Mouse (Mus musculus) liver, postnatal 0 days (tissue): ENCODE data around the gene Cpne5. TPM values are rescaled to one million over a fixed set of nuclear protein-coding genes. Genes with fewer than 3 reads are reported as not detected.
"Not testable (repeated sequence)": the region's sequence is repeated elsewhere in the genome, so short reads cannot be mapped to it uniquely, and the experiment has no call there.

Experiments
- ATAC-seq: fragments of 200-750 bp; cut with Nextera tagmentation; 2 replicates; pipeline ENCODE4 v1.8.0; 2017; ENCODE audit warnings: mild to moderate bottlenecking, moderate library complexity
- DNase-seq: peaks from one replicate; pipeline ENCODE4 v3.0.0-alpha.2; 2016
- H3K27ac ChIP-seq: fragments of 300-500 bp; sonication (generic); 2 replicates; pipeline ENCODE4 v1.5.1; 2014; ENCODE audit warnings: antibody characterized with exemption, moderate library complexity, mild to moderate bottlenecking, low read depth
- H3K27me3 ChIP-seq: fragments of 300-500 bp; sonication (generic); 2 replicates; pipeline ENCODE4 v1.6.1; 2014; ENCODE audit warnings: low read length, control low read depth, mixed read lengths; ENCODE audit not compliant: insufficient read depth
- H3K36me3 ChIP-seq: fragments of 300-500 bp; sonication (generic); replicated peaks from 2 replicates; pipeline ENCODE4 v1.6.1; 2014; ENCODE audit warnings: mild to moderate bottlenecking, control low read depth, low read length, moderate library complexity, mixed read lengths; ENCODE audit not compliant: insufficient read depth
- H3K4me1 ChIP-seq: fragments of 300-500 bp; sonication (generic); 2 replicates; pipeline ENCODE4 v1.6.1; 2014; ENCODE audit warnings: antibody characterized with exemption, mild to moderate bottlenecking, control low read depth; ENCODE audit not compliant: insufficient read depth
- H3K4me2 ChIP-seq: fragments of 300-500 bp; sonication (generic); 2 replicates; pipeline ENCODE4 v1.6.1; 2014; ENCODE audit warnings: low read depth, mild to moderate bottlenecking, low read length, moderate library complexity, mixed read lengths
- H3K4me3 ChIP-seq: fragments of 300-500 bp; sonication (generic); 2 replicates; pipeline ENCODE4 v1.5.1; 2014; ENCODE audit warnings: low read depth, low read length
- H3K9ac ChIP-seq: fragments of 300-500 bp; sonication (generic); replicated peaks from 2 replicates; pipeline ENCODE4 v1.6.1; 2014; ENCODE audit warnings: mild to moderate bottlenecking, moderate library complexity
- H3K9me3 ChIP-seq: fragments of 300-500 bp; sonication (generic); 2 replicates; pipeline ENCODE4 v1.6.1; 2016; ENCODE audit warnings: mild to moderate bottlenecking, control low read depth, low read length, mixed read lengths
- CTCF ChIP-seq: sonication (generic); IDR thresholded peaks from 2 replicates; pipeline ENCODE4 v1.5.1; 2016; ENCODE audit warnings: antibody characterized with exemption, low read depth
- EP300 ChIP-seq: IDR thresholded peaks from 2 replicates; pipeline ENCODE4 v1.6.1; 2016; ENCODE audit warnings: antibody characterized with exemption, low read depth, mild to moderate bottlenecking
- WGBS: fragments of 180-500 bp; shearing (Covaris S2); extraction: QIAGEN DNeasy Blood & Tissue Kit; methylation state at CpG from one replicate; pipeline ENCODE4 v1.1.7; 2014; ENCODE audit not compliant: insufficient replicate concordance; 5-methylcytosine and 5-hydroxymethylcytosine counted together
- polyA plus RNA-seq: library from polyadenylated mRNA; unstranded; fragments of >200 nt; fragmentation: Nextera tagmentation; extraction: Ambion mirVana; gene quantifications from 2 replicates; pipeline ENCODE4 v1.2.1, GENCODE M21; 2015

Gene Cpne5
- polyA plus RNA-seq, 1 experiment from 2014 or later = 0.46 TPM

DNA sequence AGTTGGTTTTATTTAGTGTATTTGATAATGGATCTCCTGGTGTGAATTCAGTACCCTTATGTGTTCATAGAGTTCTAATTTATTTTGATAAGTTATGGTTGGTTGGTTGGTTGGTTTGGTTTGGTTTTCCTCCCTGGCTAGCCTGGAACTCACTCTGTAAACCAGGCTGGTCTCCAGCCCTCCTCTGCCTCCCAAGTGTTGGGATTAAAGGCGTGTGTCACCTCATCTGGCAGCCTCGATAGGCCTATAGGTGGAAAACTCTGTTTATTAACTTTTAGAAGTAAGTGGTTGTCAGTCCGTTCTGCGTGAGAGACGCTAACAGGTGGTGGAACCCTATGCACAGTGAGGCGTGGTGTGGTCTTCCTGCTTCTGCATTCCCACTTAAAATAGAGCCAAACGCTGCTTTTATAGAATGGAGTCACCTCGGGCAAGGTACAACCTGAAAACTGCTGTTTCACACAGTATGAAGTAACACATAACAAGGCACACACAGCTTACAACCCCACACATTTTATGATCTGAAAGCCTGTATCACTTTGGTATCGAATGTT, 32.3 kb upstream of the Cpne5 start:
- Histone ChIP-seq H3K4me3 (peak overlapping the region; percentile 81), H3K9ac (no peak overlapping the region), H3K36me3 (no peaks in the 10 kb centered on the region), H3K4me2 (peak overlapping the region; percentile 88), H3K27me3 (no peaks in the 10 kb centered on the region), H3K27ac (peak overlapping the region; percentile 92), H3K9me3 (no peaks in the 10 kb centered on the region), H3K4me1 (peaks cover 23% of the 10 kb centered on the region)
- 75% methylated on average over 9 of the region's 9 CpGs for WGBS
- ATAC-seq = no peak
- DNase-seq = no peak
- TF ChIP-seq CTCF (no peak), EP300 (no peak)

GRCm38 (mm10) chr17:29269349-29269706, 31.4 kb upstream of the Cpne5 start:
- peak overlapping the region; percentile 88 for H3K4me2 ChIP-seq
- DNase-seq = no peak
- ATAC-seq = no peak
- no peaks in the 10 kb centered on the region for H3K36me3 ChIP-seq
- H3K9me3 ChIP-seq = no peaks in the 10 kb centered on the region
- H3K4me3 ChIP-seq = peak overlapping the region; percentile 81
- peak overlapping the region; percentile 92 for H3K27ac ChIP-seq
- WGBS = 11% methylated on average over 10 of the region's 10 CpGs
- peaks cover 29% of the 10 kb centered on the region for H3K4me1 ChIP-seq
- H3K27me3 ChIP-seq = no peaks in the 10 kb centered on the region
- TF ChIP-seq EP300 (no peak), CTCF (no peak)
- H3K9ac ChIP-seq = peak overlapping the region; percentile 86

GRCm38 (mm10) chr17:29268682-29269348, 30.8 kb upstream of the Cpne5 start, which contains the start of gene BC004004:
Gene BC004004, plus strand, starts transcription at chr17:29268788.
- Histone ChIP-seq H3K9ac (peak within 1 kb of the TSS; percentile 86), H3K4me2 (peak within 1 kb of the TSS; percentile 88), H3K36me3 (no peaks in the 10 kb centered on the region), H3K4me3 (peak within 1 kb of the TSS; percentile 81), H3K27me3 (no peaks in the 10 kb centered on the region), H3K27ac (peak within 1 kb of the TSS; percentile 92), H3K4me1 (peaks cover 31% of the 10 kb centered on the region), H3K9me3 (no peaks in the 10 kb centered on the region)
- under 1% methylated on average over 53 of the region's 63 CpGs for WGBS
- DNase-seq (peak; percentile 96), ATAC-seq (peak; percentile 89)
- TF ChIP-seq CTCF (peak; percentile 78), EP300 (peak; percentile 85)

DNA sequence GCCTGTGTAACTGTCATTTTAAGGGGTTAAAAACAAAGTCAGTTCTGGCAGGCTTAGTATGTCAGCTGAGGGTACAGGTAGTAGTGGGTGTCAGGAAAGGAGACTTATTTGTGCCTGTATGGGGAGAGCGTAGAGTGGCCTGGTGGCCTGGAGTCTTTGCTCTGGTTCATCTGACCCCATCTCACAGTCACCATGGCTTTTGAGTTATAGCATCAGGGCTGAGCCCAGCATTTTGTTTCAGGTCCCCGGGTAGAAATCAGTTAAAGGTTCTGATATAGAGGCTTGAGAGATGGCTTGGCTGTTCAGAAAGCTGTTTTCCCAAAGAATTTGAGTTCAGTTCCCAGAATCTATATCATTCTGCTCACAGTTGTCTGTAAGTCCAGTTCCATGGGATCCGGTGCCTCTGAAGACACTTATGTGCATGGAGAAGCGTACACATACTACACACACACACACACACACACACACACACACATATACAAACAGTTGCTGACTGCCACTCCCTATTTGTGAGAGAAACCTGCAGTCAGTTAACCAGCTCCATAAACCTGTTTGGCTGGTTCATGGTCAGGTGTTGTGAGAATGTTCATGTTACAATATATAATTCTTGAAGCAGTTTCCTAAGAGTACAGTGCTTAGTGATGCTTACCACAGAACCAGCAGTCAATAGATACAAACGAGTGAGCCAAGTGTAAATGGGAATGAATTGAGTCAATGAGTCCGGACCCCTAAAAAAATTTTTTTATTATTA, 30.1 kb upstream of the Cpne5 start:
- DNase-seq = no peak
- peaks cover 31% of the 10 kb centered on the region for H3K4me1 ChIP-seq
- 0 out of 2 replicates have a peak, but pooled peaks have one; percentile 0 for ATAC-seq

DNA sequence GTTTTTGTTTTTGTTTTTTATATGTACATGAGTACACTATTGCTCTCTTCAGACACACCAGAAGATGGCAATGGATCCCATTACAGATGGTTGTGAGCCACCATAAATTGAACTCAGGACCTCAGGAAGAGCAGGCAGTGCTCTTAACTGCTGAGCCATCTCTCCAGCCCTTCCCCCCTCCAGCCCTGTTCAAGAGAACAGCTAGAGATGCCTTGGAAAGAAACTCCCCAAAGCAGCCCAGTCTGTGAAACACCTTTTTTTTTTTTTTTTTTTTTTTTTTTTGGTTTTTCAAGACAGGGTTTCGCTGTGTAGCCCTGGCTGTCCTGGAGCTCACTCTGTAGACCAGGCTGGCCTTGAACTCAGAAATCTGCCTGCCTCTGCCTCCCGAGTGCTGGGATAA, 29.1 kb upstream of the Cpne5 start:
- H3K4me3 ChIP-seq, H3K27ac ChIP-seq, H3K9ac ChIP-seq, H3K36me3 ChIP-seq, ATAC-seq, H3K9me3 ChIP-seq, DNase-seq, H3K4me2 ChIP-seq, H3K27me3 ChIP-seq: not testable (repeated sequence)
- peaks cover 38% of the 10 kb centered on the region for H3K4me1 ChIP-seq
- WGBS = 96% methylated on average over 2 of the region's 2 CpGs

More for the DNA sequence above, 30.1 kb upstream of the Cpne5 start:
- Histone ChIP-seq H3K4me2 (peak overlapping the region; percentile 88), H3K9me3 (no peaks in the 10 kb centered on the region), H3K4me3 (peak overlapping the region; percentile 81), H3K36me3 (no peaks in the 10 kb centered on the region), H3K27ac (peak overlapping the region; percentile 92), H3K27me3 (no peaks in the 10 kb centered on the region), H3K9ac (peak overlapping the region; percentile 86; the same call in 1 of the 2 replicates)
- WGBS = 57% methylated on average over 6 of the region's 6 CpGs
- TF ChIP-seq CTCF (no peak), EP300 (no peak)

- 44% methylated on average over 5 of the region's 5 CpGs for WGBS
- peak overlapping the region; percentile 80 for H3K9ac ChIP-seq
- DNase-seq (no peak), ATAC-seq (no peak)
- no peaks in the 10 kb centered on the region for H3K27me3 ChIP-seq
- H3K4me3 ChIP-seq = no peak overlapping the region; the same call in 1 of the 2 replicates
- H3K4me2 ChIP-seq = peak overlapping the region; percentile 74
- H3K36me3 ChIP-seq = 0 out of 2 replicates have a peak, but pooled peaks cover 5% of the 10 kb centered on the region
- H3K4me1 ChIP-seq = peaks cover 32% of the 10 kb centered on the region
- H3K27ac ChIP-seq = peak overlapping the region; percentile 97
- TF ChIP-seq EP300 (no peak), CTCF (no peak)
- no peaks in the 10 kb centered on the region for H3K9me3 ChIP-seq
Measured at GRCm38 (mm10) chr17:29264760-29265159, 26.8 kb upstream of the Cpne5 start.
